Mouse (Mus musculus) ES-E14 (cell line): ENCODE measurements around the gene Ugt2b36.

Source experiments
- CHD2 ChIP-seq: IDR thresholded peaks from 2 replicates; pipeline ENCODE4 v1.6.1; 2014; ENCODE audit warnings: mild to moderate bottlenecking, low read depth, low read length, inconsistent platforms
- HCFC1 ChIP-seq: IDR thresholded peaks from 2 replicates; pipeline ENCODE4 v1.6.1; 2012; ENCODE audit warnings: low read length, inconsistent platforms, borderline replicate concordance; ENCODE audit not compliant: insufficient read depth
- ZNF384 ChIP-seq: IDR thresholded peaks from 2 replicates; pipeline ENCODE4 v1.6.1; 2012; ENCODE audit warnings: low read depth, low read length, inconsistent platforms

DNA sequence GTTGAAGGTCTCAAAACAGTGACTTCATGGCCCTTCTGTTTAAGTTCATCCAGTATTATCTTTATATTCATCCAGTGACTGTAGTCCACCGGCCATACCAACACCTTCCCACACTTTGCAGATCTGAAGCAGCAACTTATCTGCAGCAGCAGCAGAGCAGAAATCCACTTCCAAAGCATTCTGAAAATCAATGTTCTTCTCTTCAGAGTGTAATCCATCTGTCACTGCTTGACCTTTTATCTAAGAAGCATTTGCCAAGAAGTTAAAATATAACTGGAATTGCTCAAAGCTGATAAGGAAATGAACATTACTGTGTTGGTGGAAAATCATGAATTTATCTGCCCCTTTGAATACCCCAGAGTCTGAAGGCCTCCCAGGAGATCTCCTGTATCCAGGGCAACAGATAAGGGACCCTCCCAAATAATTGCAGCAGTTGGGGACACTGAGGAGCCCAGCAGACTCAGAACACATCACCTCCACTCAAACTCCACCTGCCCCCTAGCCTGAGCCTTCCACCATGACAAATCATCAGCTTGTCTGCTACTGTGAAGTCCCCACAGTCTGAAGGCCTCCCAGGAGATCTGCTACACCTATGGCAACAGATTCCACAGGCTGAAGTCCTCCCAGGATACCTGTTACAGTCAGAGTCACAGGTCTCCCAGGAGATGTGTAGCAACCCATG lies at the start of gene Ugt2b36:
- TF ChIP-seq CHD2 = no peak
- no peak for TF ChIP-seq HCFC1
- no peak for TF ChIP-seq ZNF384
